Mouse (Mus musculus): ENCODE data around the gene Iqce.

Gene Iqce

GRCm38 (mm10) chr5:140660398-140660797, 41.8 kb downstream of the Iqce start:
- DNase-seq, result no peak

GRCm38 (mm10) chr5:140659607-140660272, 42.4 kb downstream of the Iqce start:
- DNase-seq, result no peak

GRCm38 (mm10) chr5:140654096-140654845, 47.9 kb downstream of the Iqce start:
- DNase-seq, result no peak

- DNase-seq, result peak; percentile 39
Measured at GRCm38 (mm10) chr5:140652587-140652986, 49.6 kb downstream of the Iqce start.

GRCm38 (mm10) chr5:140651231-140651630, 50.9 kb downstream of the Iqce start:
- DNase-seq, result no peak

- DNase-seq, result no peak
Measured at GRCm38 (mm10) chr5:140649881-140650414, 52.2 kb downstream of the Iqce start.

GRCm38 (mm10) chr5:140649101-140649667, 53.0 kb downstream of the Iqce start:
- DNase-seq, result peak; percentile 99

- DNase-seq, result no peak
Measured at GRCm38 (mm10) chr5:140648519-140649100, 53.6 kb downstream of the Iqce start, which contains the start of gene Ttyh3. Ttyh3 (minus strand) TSS chr5:140649031.

- DNase-seq, result peak; percentile 82
Measured at GRCm38 (mm10) chr5:140647821-140648518, 54.2 kb downstream of the Iqce start.

- DNase-seq, result peak; percentile 29
Measured at GRCm38 (mm10) chr5:140647031-140647760, 55.0 kb downstream of the Iqce start.

- no peak for DNase-seq
Measured at GRCm38 (mm10) chr5:140646171-140646570, 56.0 kb downstream of the Iqce start.

- no peak for DNase-seq
Measured at GRCm38 (mm10) chr5:140645454-140645853, 56.7 kb downstream of the Iqce start.

- DNase-seq, result peak; percentile 70
Measured at GRCm38 (mm10) chr5:140644702-140645201, 57.4 kb downstream of the Iqce start.

- peak; percentile 46 for DNase-seq
Measured at GRCm38 (mm10) chr5:140644263-140644662, 57.9 kb downstream of the Iqce start.

GRCm38 (mm10) chr5:140642076-140642475, 60.1 kb downstream of the Iqce start:
- peak; percentile 37 for DNase-seq

- peak; percentile 56 for DNase-seq
Measured at GRCm38 (mm10) chr5:140641254-140641928, 60.8 kb downstream of the Iqce start.

GRCm38 (mm10) chr5:140640812-140641211, 61.4 kb downstream of the Iqce start:
- no peak for DNase-seq

GRCm38 (mm10) chr5:140639871-140640270, 62.3 kb downstream of the Iqce start:
- DNase-seq, result peak; percentile 37

- no peak for DNase-seq
Measured at GRCm38 (mm10) chr5:140639312-140639711, 62.9 kb downstream of the Iqce start.

GRCm38 (mm10) chr5:140638484-140638883, 63.7 kb downstream of the Iqce start:
- DNase-seq, result no peak

GRCm38 (mm10) chr5:140637989-140638388, 64.2 kb downstream of the Iqce start:
- no peak for DNase-seq
